Mouse (Mus musculus): ENCODE data around the gene Arpc5. TPM values are rescaled to one million over a fixed set of nuclear protein-coding genes. Genes with fewer than 3 reads are reported as not detected.

The Arpc5 gene
- 339 and 353 TPM in 2 replicates for polyA plus RNA-seq (2015; fragmentation: Nextera tagmentation; extraction: Ambion mirVana)

- Histone ChIP-seq H3K4me2 (replicated peaks) (peak within 1 kb of the TSS; percentile 78), H3K4me1 (replicated peaks) (peaks cover 18% of the 10 kb centered on the region), H3K36me3 (peaks cover 17% of the 10 kb centered on the region), H3K27me3 (peaks cover 10% of the 10 kb centered on the region), H3K4me3 (replicated peaks) (peak within 1 kb of the TSS; percentile 86), H3K27ac (peak within 1 kb of the TSS; percentile 89), H3K9me3 (no peaks in the 10 kb centered on the region), H3K9ac (replicated peaks) (peak within 1 kb of the TSS; percentile 92)
- peak; percentile 98 for ATAC-seq
- WGBS: under 1% methylated on average over 86 of the region's 86 CpGs
Observed at GRCm38 (mm10) chr1:152766032-152766772, at the start of gene Arpc5, which contains the start of gene Rgl1. TSS of gene Arpc5 (plus strand) at chr1:152766542. TSS of gene Rgl1 (minus strand) at chr1:152766351.

GRCm38 (mm10) chr1:152717329-152717728, 49.0 kb upstream of the Arpc5 start:
- Histone ChIP-seq H3K9me3 (no peaks in the 10 kb centered on the region), H3K4me3 (replicated peaks) (no peak overlapping the region), H3K36me3 (no peaks in the 10 kb centered on the region), H3K9ac (replicated peaks) (no peak overlapping the region), H3K27me3 (no peaks in the 10 kb centered on the region), H3K27ac (no peak overlapping the region), H3K4me2 (replicated peaks) (no peak overlapping the region), H3K4me1 (replicated peaks) (no peaks in the 10 kb centered on the region)
- no peak for ATAC-seq
- 90% methylated on average over 1 of the region's 1 CpGs for whole genome bisulfite sequencing

- ATAC-seq: no peak
- Histone ChIP-seq H3K36me3 (no peaks in the 10 kb centered on the region), H3K4me1 (replicated peaks) (no peaks in the 10 kb centered on the region), H3K27me3 (no peaks in the 10 kb centered on the region), H3K4me2 (replicated peaks) (no peak overlapping the region), H3K9ac (replicated peaks) (no peak overlapping the region), H3K9me3 (no peaks in the 10 kb centered on the region), H3K4me3 (replicated peaks) (no peak overlapping the region), H3K27ac (no peak overlapping the region)
- 60% methylated on average over 6 of the region's 6 CpGs for WGBS
Observed at GRCm38 (mm10) chr1:152718200-152718599, 48.1 kb upstream of the Arpc5 start.

- Histone ChIP-seq H3K36me3 (no peaks in the 10 kb centered on the region), H3K27ac (no peak overlapping the region), H3K4me3 (replicated peaks) (no peak overlapping the region), H3K9ac (replicated peaks) (no peak overlapping the region), H3K9me3 (no peaks in the 10 kb centered on the region), H3K4me1 (replicated peaks) (no peaks in the 10 kb centered on the region), H3K27me3 (no peaks in the 10 kb centered on the region), H3K4me2 (replicated peaks) (no peak overlapping the region)
- 94% methylated on average over 4 of the region's 4 CpGs for WGBS
- no peak for ATAC-seq
Observed at GRCm38 (mm10) chr1:152720969-152721368, 45.4 kb upstream of the Arpc5 start.

GRCm38 (mm10) chr1:152721535-152722198, 44.7 kb upstream of the Arpc5 start:
- H3K27ac ChIP-seq: no peak overlapping the region
- 90% methylated on average over 11 of the region's 11 CpGs for WGBS
- H3K9me3 ChIP-seq: no peaks in the 10 kb centered on the region
- H3K27me3 ChIP-seq: no peaks in the 10 kb centered on the region
- no peak overlapping the region for H3K4me2 ChIP-seq (replicated peaks)
- no peaks in the 10 kb centered on the region for H3K36me3 ChIP-seq
- H3K4me1 ChIP-seq (replicated peaks): no peaks in the 10 kb centered on the region
- no peak for ATAC-seq
- no peak overlapping the region for H3K4me3 ChIP-seq (replicated peaks)
- H3K9ac ChIP-seq (replicated peaks): no peak overlapping the region

GRCm38 (mm10) chr1:152724286-152724685, 42.1 kb upstream of the Arpc5 start:
- no peak for ATAC-seq
- H3K9me3 ChIP-seq: no peaks in the 10 kb centered on the region

GRCm38 (mm10) chr1:152726095-152726494, 40.2 kb upstream of the Arpc5 start:
- ATAC-seq: no peak
- no peak overlapping the region for H3K4me3 ChIP-seq (replicated peaks)
- H3K4me2 ChIP-seq (replicated peaks): no peak overlapping the region
- no peak overlapping the region for H3K9ac ChIP-seq (replicated peaks)
- 82% methylated on average over 3 of the region's 3 CpGs for whole genome bisulfite sequencing
- no peaks in the 10 kb centered on the region for H3K27me3 ChIP-seq
- H3K36me3 ChIP-seq: no peaks in the 10 kb centered on the region
- H3K27ac ChIP-seq: no peak overlapping the region
- H3K4me1 ChIP-seq (replicated peaks): no peaks in the 10 kb centered on the region
- H3K9me3 ChIP-seq: no peaks in the 10 kb centered on the region

More at GRCm38 (mm10) chr1:152724286-152724685, 42.1 kb upstream of the Arpc5 start:
- Histone ChIP-seq H3K36me3 (no peaks in the 10 kb centered on the region), H3K4me1 (replicated peaks) (no peaks in the 10 kb centered on the region), H3K9ac (replicated peaks) (no peak overlapping the region), H3K27me3 (no peaks in the 10 kb centered on the region), H3K4me2 (replicated peaks) (no peak overlapping the region), H3K4me3 (replicated peaks) (no peak overlapping the region), H3K27ac (no peak overlapping the region)

- H3K27ac ChIP-seq: no peak overlapping the region
- no peaks in the 10 kb centered on the region for H3K27me3 ChIP-seq
- no peak for ATAC-seq
- H3K4me1 ChIP-seq (replicated peaks): no peaks in the 10 kb centered on the region
- H3K9me3 ChIP-seq: no peaks in the 10 kb centered on the region
- no peak overlapping the region for H3K4me2 ChIP-seq (replicated peaks)
- 80% methylated on average over 4 of the region's 5 CpGs for WGBS
- no peak overlapping the region for H3K4me3 ChIP-seq (replicated peaks)
- H3K36me3 ChIP-seq: no peaks in the 10 kb centered on the region
- no peak overlapping the region for H3K9ac ChIP-seq (replicated peaks)
Observed at GRCm38 (mm10) chr1:152727604-152728236, 38.6 kb upstream of the Arpc5 start.

GRCm38 (mm10) chr1:152738793-152739192, 27.5 kb upstream of the Arpc5 start:
- no peaks in the 10 kb centered on the region for H3K36me3 ChIP-seq
- WGBS: 92% methylated on average over 9 of the region's 9 CpGs
- no peaks in the 10 kb centered on the region for H3K27me3 ChIP-seq
- H3K27ac ChIP-seq: no peak overlapping the region
- H3K4me1 ChIP-seq (replicated peaks): no peaks in the 10 kb centered on the region
- no peak for ATAC-seq
- H3K9me3 ChIP-seq: no peaks in the 10 kb centered on the region
- no peak overlapping the region for H3K4me3 ChIP-seq (replicated peaks)
- no peak overlapping the region for H3K9ac ChIP-seq (replicated peaks)
- H3K4me2 ChIP-seq (replicated peaks): no peak overlapping the region

- Histone ChIP-seq H3K4me2 (replicated peaks) (no peak overlapping the region), H3K9me3 (no peaks in the 10 kb centered on the region), H3K4me1 (replicated peaks) (no peaks in the 10 kb centered on the region), H3K27me3 (no peaks in the 10 kb centered on the region), H3K27ac (no peak overlapping the region), H3K9ac (replicated peaks) (no peak overlapping the region), H3K4me3 (replicated peaks) (no peak overlapping the region), H3K36me3 (no peaks in the 10 kb centered on the region)
- ATAC-seq: no peak
- WGBS: 89% methylated on average over 11 of the region's 11 CpGs
Observed at GRCm38 (mm10) chr1:152739374-152739773, 27.0 kb upstream of the Arpc5 start.

GRCm38 (mm10) chr1:152743095-152743826, 23.1 kb upstream of the Arpc5 start:
- WGBS: 72% methylated on average over 15 of the region's 15 CpGs

More at GRCm38 (mm10) chr1:152743095-152743826, 23.1 kb upstream of the Arpc5 start:
- H3K36me3 ChIP-seq: no peaks in the 10 kb centered on the region
- no peak overlapping the region for H3K27ac ChIP-seq
- H3K27me3 ChIP-seq: no peaks in the 10 kb centered on the region
- no peak overlapping the region for H3K9ac ChIP-seq (replicated peaks)
- no peak overlapping the region for H3K4me3 ChIP-seq (replicated peaks)
- ATAC-seq: no peak
- 0 out of 2 replicates have a peak, but pooled peaks cover 2% of the 10 kb centered on the region for H3K4me1 ChIP-seq (replicated peaks)
- H3K4me2 ChIP-seq (replicated peaks): no peak overlapping the region
- H3K9me3 ChIP-seq: no peaks in the 10 kb centered on the region
